Mouse (Mus musculus) heart, adult 2 months (tissue): ENCODE data around the gene Aplnr.

Experiments used
- CTCF ChIP-seq: fragments of 200-600 bp; IDR thresholded peaks from 2 replicates; pipeline ENCODE4 v1.8.1; 2022; ENCODE audit warnings: antibody characterized with exemption, mild to moderate bottlenecking, moderate library complexity
- EP300 ChIP-seq: fragments of 200-500 bp; IDR thresholded peaks from 2 replicates; pipeline ENCODE4 v1.6.1; 2011; ENCODE audit warnings: low read depth, low read length, control low read depth; ENCODE audit not compliant: insufficient read depth
- POLR2A ChIP-seq: fragments of 200-500 bp; IDR thresholded peaks from 2 replicates; pipeline ENCODE4 v1.6.1; 2011; ENCODE audit warnings: mild to moderate bottlenecking, low read depth, low read length, control low read depth; ENCODE audit not compliant: insufficient read depth

DNA sequence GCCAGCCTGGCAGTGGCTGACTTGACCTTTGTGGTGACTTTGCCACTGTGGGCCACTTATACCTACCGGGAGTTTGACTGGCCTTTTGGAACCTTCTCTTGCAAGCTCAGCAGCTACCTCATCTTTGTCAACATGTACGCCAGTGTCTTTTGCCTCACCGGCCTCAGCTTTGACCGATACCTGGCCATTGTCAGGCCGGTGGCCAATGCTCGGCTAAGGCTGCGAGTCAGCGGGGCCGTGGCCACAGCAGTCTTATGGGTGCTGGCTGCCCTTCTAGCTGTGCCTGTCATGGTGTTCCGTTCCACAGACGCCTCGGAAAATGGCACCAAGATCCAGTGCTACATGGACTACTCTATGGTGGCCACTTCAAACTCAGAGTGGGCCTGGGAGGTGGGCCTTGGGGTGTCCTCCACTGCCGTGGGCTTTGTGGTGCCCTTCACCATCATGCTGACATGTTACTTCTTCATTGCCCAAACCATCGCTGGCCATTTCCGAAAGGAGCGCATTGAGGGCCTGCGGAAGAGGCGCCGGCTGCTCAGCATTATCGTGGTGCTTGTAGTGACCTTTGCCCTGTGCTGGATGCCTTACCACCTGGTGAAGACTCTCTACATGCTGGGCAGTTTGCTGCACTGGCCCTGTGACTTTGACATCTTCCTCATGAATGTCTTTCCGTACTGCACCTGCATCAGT lies 951 bp downstream of the Aplnr start:
- TF ChIP-seq CTCF (no peak), EP300 (no peak), POLR2A (no peak)
